Mouse (Mus musculus): ENCODE measurements around the gene Hap1.
"Not testable (repeated sequence)": the region's sequence is repeated elsewhere in the genome, so short reads cannot be mapped to it uniquely, and the experiment has no call there.

The Hap1 gene

GRCm38 (mm10) chr11:100319492-100320171 is 36.3 kb downstream of the Hap1 start, which contains the start of gene Eif1:
Gene Eif1, plus strand, starts transcription at chr11:100319885.
- in situ Hi-C loops (cut with MboI, MseI) = no loop called here

GRCm38 (mm10) chr11:100318529-100319451 is 37.1 kb downstream of the Hap1 start:
- in situ Hi-C loops (cut with MboI, MseI) = no loop called here

- in situ Hi-C loops (cut with MboI, MseI) = no loop called here
Measured at GRCm38 (mm10) chr11:100317826-100318380, 38.0 kb downstream of the Hap1 start.

- in situ Hi-C loops (cut with MboI, MseI) = no loop called here
Measured at GRCm38 (mm10) chr11:100315439-100315838, 40.5 kb downstream of the Hap1 start.

GRCm38 (mm10) chr11:100313424-100313823 is 42.5 kb downstream of the Hap1 start:
- in situ Hi-C loops (cut with MboI, MseI) = no loop called here

- in situ Hi-C loops (cut with MboI, MseI) = no loop called here
Measured at GRCm38 (mm10) chr11:100312096-100312679, 43.7 kb downstream of the Hap1 start.

- in situ Hi-C loops (cut with MboI, MseI) = no loop called here
Measured at GRCm38 (mm10) chr11:100311656-100312055, 44.3 kb downstream of the Hap1 start.

- in situ Hi-C loops (cut with MboI, MseI) = not testable (repeated sequence)
Measured at GRCm38 (mm10) chr11:100308672-100309071, 47.3 kb downstream of the Hap1 start.

GRCm38 (mm10) chr11:100307900-100308299 is 48.0 kb downstream of the Hap1 start:
- in situ Hi-C loops (cut with MboI, MseI) = no loop called here

- in situ Hi-C loops (cut with MboI, MseI) = no loop called here
Measured at GRCm38 (mm10) chr11:100301292-100301691, 54.6 kb downstream of the Hap1 start.

- in situ Hi-C loops (cut with MboI, MseI) = no loop called here
Measured at GRCm38 (mm10) chr11:100300293-100300692, 55.6 kb downstream of the Hap1 start.

GRCm38 (mm10) chr11:100298274-100299036 is 57.5 kb downstream of the Hap1 start:
- in situ Hi-C loops (cut with MboI, MseI) = loop anchor here (10.0 kb wide), 1 partner anchor 914 kb away; the partner anchor contains the start of gene Krt10

- in situ Hi-C loops (cut with MboI, MseI) = loop anchor here (10.0 kb wide), 1 partner anchor 913 kb away; the partner anchor contains the start of gene Krt10
Measured at GRCm38 (mm10) chr11:100297801-100298200, 58.1 kb downstream of the Hap1 start.
